Mouse (Mus musculus): ENCODE results near the gene Kif2c. TPM values are rescaled to one million over a fixed set of nuclear protein-coding genes. Genes with fewer than 3 reads are reported as not detected.

Kif2c gene
- polyA plus RNA-seq, 1 experiment from 2014 or later: 68.4 TPM

GRCm38 (mm10) chr4:117131890-117132793 is 50.3 kb downstream of the Kif2c start:
- peaks cover 27% of the 10 kb centered on the region for H3K36me3 ChIP-seq (ENCODE audit: poor library complexity, severe bottlenecking)
- ATAC-seq: peak; percentile 29; the same call in 1 of the 2 replicates
- peaks cover 23% of the 10 kb centered on the region; the same call in 1 of the 2 replicates for H3K27me3 ChIP-seq
- no peaks in the 10 kb centered on the region for H3K9me3 ChIP-seq (replicated peaks)
- peak overlapping the region; percentile 77 for H3K9ac ChIP-seq
- WGBS: 7% methylated on average over 7 of the region's 7 CpGs
- H3K4me3 ChIP-seq: peak overlapping the region; percentile 69
- H3K4me2 ChIP-seq: peak overlapping the region; percentile 92
- peak overlapping the region; percentile 44 for H3K27ac ChIP-seq
- H3K4me1 ChIP-seq: peaks cover 29% of the 10 kb centered on the region

GRCm38 (mm10) chr4:117131198-117131597 is 51.2 kb downstream of the Kif2c start:
- Histone ChIP-seq H3K4me1 (peaks cover 33% of the 10 kb centered on the region), H3K4me3 (no peak overlapping the region), H3K27ac (no peak overlapping the region), H3K27me3 (peaks cover 23% of the 10 kb centered on the region; the same call in 1 of the 2 replicates), H3K9me3 (replicated peaks) (no peaks in the 10 kb centered on the region), H3K36me3 (ENCODE audit: poor library complexity, severe bottlenecking) (peaks cover 27% of the 10 kb centered on the region), H3K4me2 (peak overlapping the region; percentile 92), H3K9ac (peak overlapping the region; percentile 9; the same call in 1 of the 2 replicates)
- no peak for ATAC-seq
- 45% methylated on average over 6 of the region's 6 CpGs for WGBS

- Histone ChIP-seq H3K36me3 (ENCODE audit: poor library complexity, severe bottlenecking) (peaks cover 27% of the 10 kb centered on the region), H3K4me2 (no peak overlapping the region), H3K9me3 (replicated peaks) (no peaks in the 10 kb centered on the region), H3K9ac (peak overlapping the region; percentile 34), H3K27ac (no peak overlapping the region), H3K27me3 (peaks cover 23% of the 10 kb centered on the region; the same call in 1 of the 2 replicates), H3K4me1 (peaks cover 36% of the 10 kb centered on the region), H3K4me3 (no peak overlapping the region)
- WGBS: 34% methylated on average over 6 of the region's 6 CpGs
- ATAC-seq: no peak
These were observed 51.6 kb downstream of the Kif2c start for GRCm38 (mm10) chr4:117130790-117131189.

- Histone ChIP-seq H3K9me3 (replicated peaks) (no peaks in the 10 kb centered on the region), H3K4me3 (no peak overlapping the region), H3K27me3 (peaks cover 23% of the 10 kb centered on the region; the same call in 1 of the 2 replicates), H3K4me2 (no peak overlapping the region), H3K27ac (no peak overlapping the region), H3K9ac (no peak overlapping the region), H3K4me1 (peaks cover 48% of the 10 kb centered on the region), H3K36me3 (ENCODE audit: poor library complexity, severe bottlenecking) (peaks cover 27% of the 10 kb centered on the region)
- ATAC-seq: no peak
- WGBS: 94% methylated on average over 33 of the region's 33 CpGs
These were observed 54.3 kb downstream of the Kif2c start for GRCm38 (mm10) chr4:117127991-117128686.

GRCm38 (mm10) chr4:117126675-117127290 is 55.7 kb downstream of the Kif2c start, which contains the start of gene Tctex1d4:
TSS of gene Tctex1d4 (plus strand) at chr4:117126794.
- no peak for ATAC-seq
- H3K4me2 ChIP-seq: peak within 1 kb of the TSS; percentile 39
- 86% methylated on average over 9 of the region's 9 CpGs for WGBS

GRCm38 (mm10) chr4:117125910-117126674 is 56.3 kb downstream of the Kif2c start:
- H3K27me3 ChIP-seq: 0 out of 2 replicates have a peak, but pooled peaks cover 5% of the 10 kb centered on the region
- H3K4me2 ChIP-seq: peak overlapping the region; percentile 39
- no peak overlapping the region for H3K4me3 ChIP-seq
- no peaks in the 10 kb centered on the region for H3K9me3 ChIP-seq (replicated peaks)
- H3K36me3 ChIP-seq (ENCODE audit: poor library complexity, severe bottlenecking): peaks cover 27% of the 10 kb centered on the region
- no peak for ATAC-seq
- H3K27ac ChIP-seq: peak overlapping the region; percentile 75
- peaks cover 29% of the 10 kb centered on the region for H3K4me1 ChIP-seq
- H3K9ac ChIP-seq: 0 out of 2 replicates have a peak overlapping the region, but pooled peaks have one; percentile 55
- 54% methylated on average over 15 of the region's 15 CpGs for WGBS

More at GRCm38 (mm10) chr4:117126675-117127290, 55.7 kb downstream of the Kif2c start, which contains the start of gene Tctex1d4:
- Histone ChIP-seq H3K9me3 (replicated peaks) (no peaks in the 10 kb centered on the region), H3K27ac (peak within 1 kb of the TSS; percentile 75), H3K4me3 (no peak within 1 kb of the TSS), H3K27me3 (peaks cover 12% of the 10 kb centered on the region; the same call in 1 of the 2 replicates), H3K9ac (peak within 1 kb of the TSS; percentile 55; the same call in 1 of the 2 replicates), H3K4me1 (peaks cover 36% of the 10 kb centered on the region), H3K36me3 (ENCODE audit: poor library complexity, severe bottlenecking) (peaks cover 27% of the 10 kb centered on the region)

- peaks cover 23% of the 10 kb centered on the region for H3K36me3 ChIP-seq (ENCODE audit: poor library complexity, severe bottlenecking)
- WGBS: 31% methylated on average over 8 of the region's 8 CpGs
- peak within 1 kb of the TSS; percentile 39 for H3K4me2 ChIP-seq
- peak; percentile 51 for ATAC-seq
- no peaks in the 10 kb centered on the region for H3K9me3 ChIP-seq (replicated peaks)
- peak within 1 kb of the TSS; percentile 75 for H3K27ac ChIP-seq
- H3K4me1 ChIP-seq: peaks cover 25% of the 10 kb centered on the region
- peak within 1 kb of the TSS; percentile 55 for H3K9ac ChIP-seq
- no peak within 1 kb of the TSS for H3K4me3 ChIP-seq
- H3K27me3 ChIP-seq: 0 out of 2 replicates have a peak, but pooled peaks cover under 1% of the 10 kb centered on the region
These were observed 57.0 kb downstream of the Kif2c start, which contains the start of gene Btbd19 for GRCm38 (mm10) chr4:117125348-117125909. TSS of gene Btbd19 (minus strand) at chr4:117125725.

- H3K36me3 ChIP-seq (ENCODE audit: poor library complexity, severe bottlenecking): peaks cover 16% of the 10 kb centered on the region
- no peak for ATAC-seq
- peak overlapping the region; percentile 55 for H3K9ac ChIP-seq
- no peaks in the 10 kb centered on the region for H3K9me3 ChIP-seq (replicated peaks)
- no peak overlapping the region for H3K4me3 ChIP-seq
- H3K27ac ChIP-seq: peak overlapping the region; percentile 75
- 80% methylated on average over 14 of the region's 14 CpGs for WGBS
- no peaks in the 10 kb centered on the region for H3K27me3 ChIP-seq
- H3K4me1 ChIP-seq: peaks cover 28% of the 10 kb centered on the region
- peak overlapping the region; percentile 39 for H3K4me2 ChIP-seq
These were observed 57.7 kb downstream of the Kif2c start for GRCm38 (mm10) chr4:117124518-117125347.

GRCm38 (mm10) chr4:117124218-117124517 is 58.3 kb downstream of the Kif2c start:
- Histone ChIP-seq H3K4me2 (no peak overlapping the region), H3K4me1 (peaks cover 30% of the 10 kb centered on the region), H3K9me3 (replicated peaks) (no peaks in the 10 kb centered on the region), H3K4me3 (no peak overlapping the region), H3K27ac (no peak overlapping the region), H3K9ac (no peak overlapping the region), H3K36me3 (ENCODE audit: poor library complexity, severe bottlenecking) (peaks cover 12% of the 10 kb centered on the region), H3K27me3 (no peaks in the 10 kb centered on the region)
- ATAC-seq: no peak
- WGBS: 96% methylated on average over 3 of the region's 3 CpGs

- peaks cover 30% of the 10 kb centered on the region for H3K4me1 ChIP-seq
- no peaks in the 10 kb centered on the region for H3K27me3 ChIP-seq
- no peak overlapping the region for H3K9ac ChIP-seq
- H3K9me3 ChIP-seq (replicated peaks): no peaks in the 10 kb centered on the region
- H3K36me3 ChIP-seq (ENCODE audit: poor library complexity, severe bottlenecking): peaks cover 7% of the 10 kb centered on the region
- WGBS: 87% methylated on average over 7 of the region's 9 CpGs
- ATAC-seq: no peak
- no peak overlapping the region for H3K27ac ChIP-seq
- H3K4me3 ChIP-seq: no peak overlapping the region
- no peak overlapping the region for H3K4me2 ChIP-seq
These were observed 58.8 kb downstream of the Kif2c start for GRCm38 (mm10) chr4:117123546-117124217.
